11 mouse cellular contexts compared by ENCODE assay signal in genomic region chr3:146037906-146038305, GRCm38 (mm10). TPM values are rescaled to one million over a fixed set of nuclear protein-coding genes. Genes with fewer than 3 reads are reported as not detected.
DNase-seq lines count a peak whose midpoint lies in the region; ATAC-seq lines count a peak whose summit lies in the region.
"Had no signal": no experiment of that assay in that cellular context is flagged by ENCODE, and none has a peak within 500 bp of the region (broad histone marks: within the 10 kb centered on the region; RNA-seq: fewer than 3 reads in every experiment).

No protein-coding gene starts in this region.

- no peaks in the 10 kb centered on the region for H3K36me3 ChIP-seq in liver, embryonic 11.5 days (ENCODE audit: control insufficient read depth, insufficient read depth, low read length)
- no peaks in the 10 kb centered on the region for H3K36me3 ChIP-seq in stomach, embryonic 14.5 days (ENCODE audit: control insufficient read depth, insufficient read depth, low read length)
- H3K36me3 ChIP-seq: heart, embryonic 15.5 days had no signal

- H3K4me3 ChIP-seq in liver, embryonic 11.5 days (ENCODE audit: low read depth, low read length) = no peak overlapping the region
- no peak overlapping the region for H3K4me3 ChIP-seq in stomach, embryonic 14.5 days (ENCODE audit: low read depth, low read length)
- H3K4me3 ChIP-seq: heart, embryonic 15.5 days had no signal

- H3K4me2 ChIP-seq in liver, embryonic 11.5 days = peak overlapping the region; percentile 22; the same call in 1 of the 2 replicates
- no peak overlapping the region for H3K4me2 ChIP-seq in stomach, embryonic 14.5 days (replicated peaks; ENCODE audit: low read depth, low read length)
- H3K4me2 ChIP-seq: heart, embryonic 15.5 days had no signal

- peak; percentile 61 for DNase-seq in kidney, adult 11 months
- DNase-seq in kidney, adult 18-20 months = no peak
- peak; percentile 25 to 45 for DNase-seq in kidney, adult 8-10 months
- DNase-seq in liver, embryonic 11.5 days (ENCODE audit: low spot score) = no peak
- no peak for DNase-seq in cerebellum, adult 8-10 months
- no peak for DNase-seq in adrenal gland, adult 8-10 months
- DNase-seq in gastrocnemius, adult 18-20 months (ENCODE audit: low spot score) = no peak
- DNase-seq: gastrocnemius, postnatal 14 days; thymus, adult 18-20 months had no signal

- H3K4me1 ChIP-seq in liver, embryonic 11.5 days (replicated peaks; ENCODE audit: control insufficient read depth, insufficient read depth, low read length) = no peaks in the 10 kb centered on the region; the same call in 1 of the 2 replicates
- H3K4me1 ChIP-seq in stomach, embryonic 14.5 days (ENCODE audit: control insufficient read depth, insufficient read depth, low read length) = no peaks in the 10 kb centered on the region

- 55% methylated on average over 15 of the region's 15 CpGs for WGBS in liver, embryonic 11.5 days
- WGBS in stomach, embryonic 14.5 days = 38% methylated on average over 15 of the region's 15 CpGs

- peak; percentile 73 for ATAC-seq in liver, embryonic 11.5 days (replicated peaks; ENCODE audit: low FRiP score)
- ATAC-seq in stomach, embryonic 14.5 days (ENCODE audit: insufficient number of reproducible peaks, insufficient read depth, low FRiP score, low read depth) = 0 out of 2 replicates have a peak, but pooled peaks have one; percentile 62

- H3K27me3 ChIP-seq in liver, embryonic 11.5 days (replicated peaks; ENCODE audit: control insufficient read depth, insufficient read depth, low read length) = no peaks in the 10 kb centered on the region; the same call in 1 of the 2 replicates
- no peaks in the 10 kb centered on the region for H3K27me3 ChIP-seq in stomach, embryonic 14.5 days (ENCODE audit: control insufficient read depth, insufficient read depth, low read length)
- H3K27me3 ChIP-seq: heart, embryonic 15.5 days had no signal

- peak overlapping the region; percentile 70; the same call in 1 of the 2 replicates for H3K27ac ChIP-seq in liver, embryonic 11.5 days (ENCODE audit: low read depth, low read length)
- H3K27ac ChIP-seq in stomach, embryonic 14.5 days (ENCODE audit: low read length) = no peak overlapping the region
- H3K27ac ChIP-seq: heart, embryonic 15.5 days had no signal

- no peak overlapping the region for H3K9ac ChIP-seq in liver, embryonic 11.5 days (ENCODE audit: low read depth, low read length)
- H3K9ac ChIP-seq in stomach, embryonic 14.5 days (replicated peaks; ENCODE audit: low read depth, low read length) = no peak overlapping the region
- H3K9ac ChIP-seq: heart, embryonic 15.5 days had no signal

- H3K9me3 ChIP-seq in liver, embryonic 11.5 days (ENCODE audit: control insufficient read depth, low read length) = peaks cover 3% of the 10 kb centered on the region; the same call in 1 of the 2 replicates
- no peaks in the 10 kb centered on the region for H3K9me3 ChIP-seq in stomach, embryonic 14.5 days (ENCODE audit: control insufficient read depth, low read depth, low read length)
- H3K9me3 ChIP-seq: heart, embryonic 15.5 days had no signal

RNA-seq across cellular contexts. Expression of gene Syde2, which starts 50.2 kb away (rescaled TPM):
- 1.7 and 2.1 TPM in 2 replicates for polyA plus RNA-seq in liver, embryonic 11.5 days (2014; fragmentation: Nextera tagmentation; extraction: Ambion mirVana)
- polyA plus RNA-seq in stomach, embryonic 14.5 days (2014; fragmentation: Nextera tagmentation; extraction: Ambion mirVana) = 3.1 and 3.8 TPM in 2 replicates
- total RNA-seq in adrenal gland, adult 8-10 months (2022) = 1 to 10 TPM; 4.8 to 6.6 (median 5.6) TPM
- under 1 TPM; 0.73 to 0.93 TPM for total RNA-seq in gastrocnemius, adult 18-20 months (2021)

Comparison
In these comparisons a context has a peak if more than half of its experiments do, and no peak if none do; other contexts are left out.
1. DNase-seq: peak in kidney, adult 11 months (single experiment) and kidney, adult 8-10 months (2 of 2); none in kidney, adult 18-20 months (single experiment), liver, embryonic 11.5 days (single experiment), cerebellum, adult 8-10 months (single experiment), adrenal gland, adult 8-10 months (single experiment) and gastrocnemius, adult 18-20 months (single experiment).